Mouse (Mus musculus) midbrain, postnatal 0 days (tissue): ENCODE measurements at regions not wholly inside any gene's neighbourhood (a gene's known extent, or its start where the extent isn't known, plus 50 kb on each side); places are given as distances from the start of the nearest gene placed in this dataset.

Experiments
- ATAC-seq: fragments of 200-750 bp; cut with Nextera tagmentation; 2 replicates; pipeline ENCODE4 v1.8.0; 2017; ENCODE audit warnings: moderate number of reproducible peaks, mild to moderate bottlenecking, moderate TSS enrichment, moderate library complexity; ENCODE audit not compliant: low FRiP score
- DNase-seq: peaks from one replicate; pipeline ENCODE4 v3.0.0-alpha.2; 2015; ENCODE audit warnings: low spot score
- H3K27ac ChIP-seq: fragments of 300-500 bp; sonication (generic); 2 replicates; pipeline ENCODE4 v1.5.1; 2014; ENCODE audit warnings: low read depth, mild to moderate bottlenecking, low read length, mixed read lengths
- H3K27me3 ChIP-seq: fragments of 300-500 bp; sonication (generic); 2 replicates; pipeline ENCODE4 v1.6.1; 2014; ENCODE audit warnings: low read length, control low read depth, mixed read lengths; ENCODE audit not compliant: insufficient read depth
- H3K36me3 ChIP-seq: fragments of 300-500 bp; sonication (generic); 2 replicates; pipeline ENCODE4 v1.6.1; 2014; ENCODE audit warnings: low read length, control low read depth, mixed read lengths; ENCODE audit not compliant: insufficient read depth
- H3K4me1 ChIP-seq: fragments of 300-500 bp; sonication (generic); 2 replicates; pipeline ENCODE4 v1.6.1; 2014; ENCODE audit warnings: mild to moderate bottlenecking, control low read depth, antibody characterized with exemption, low read length, mixed read lengths; ENCODE audit not compliant: insufficient read depth
- H3K4me2 ChIP-seq: fragments of 300-500 bp; sonication (generic); 2 replicates; pipeline ENCODE4 v1.6.1; 2014; ENCODE audit warnings: low read depth, mild to moderate bottlenecking, low read length, mixed read lengths; ENCODE audit not compliant: poor library complexity, severe bottlenecking
- H3K4me3 ChIP-seq: fragments of 300-500 bp; sonication (generic); 2 replicates; pipeline ENCODE4 v1.5.1; 2014; ENCODE audit warnings: low read depth, mild to moderate bottlenecking, low read length, moderate library complexity
- H3K9ac ChIP-seq: fragments of 300-500 bp; sonication (generic); replicated peaks from 2 replicates; pipeline ENCODE4 v1.6.1; 2014; ENCODE audit warnings: mild to moderate bottlenecking, low read length, moderate library complexity, mixed read lengths; ENCODE audit not compliant: poor library complexity, severe bottlenecking
- H3K9me3 ChIP-seq: fragments of 300-500 bp; sonication (generic); 2 replicates; pipeline ENCODE4 v1.6.1; 2016; ENCODE audit warnings: low read length, control low read depth
- CTCF ChIP-seq: IDR thresholded peaks from 2 replicates; pipeline ENCODE4 v1.5.1; 2016; ENCODE audit warnings: antibody characterized with exemption, mild to moderate bottlenecking
- WGBS: fragments of 180-500 bp; shearing (Covaris S2); extraction: QIAGEN DNeasy Blood & Tissue Kit; methylation state at CpG from one replicate; pipeline ENCODE4 v1.1.7; 2014; 5-methylcytosine and 5-hydroxymethylcytosine counted together

GRCm38 (mm10) chr4:148356654-148357053, 68.9 kb upstream of the Disp3 start:
- Histone ChIP-seq H3K4me3 (no peak overlapping the region), H3K27me3 (no peaks in the 10 kb centered on the region), H3K4me1 (peaks cover 10% of the 10 kb centered on the region), H3K27ac (peak overlapping the region; percentile 47; the same call in 1 of the 2 replicates), H3K4me2 (no peak overlapping the region), H3K36me3 (no peaks in the 10 kb centered on the region), H3K9me3 (no peaks in the 10 kb centered on the region), H3K9ac (no peak overlapping the region)
- WGBS: 59% methylated on average over 3 of the region's 3 CpGs
- ATAC-seq: peak; percentile 60; the same call in 1 of the 2 replicates
- DNase-seq: peak; percentile 86
- no peak for TF ChIP-seq CTCF

- Histone ChIP-seq H3K4me1 (peaks cover 10% of the 10 kb centered on the region), H3K4me3 (no peak overlapping the region), H3K9me3 (no peaks in the 10 kb centered on the region), H3K4me2 (no peak overlapping the region), H3K9ac (no peak overlapping the region), H3K36me3 (no peaks in the 10 kb centered on the region), H3K27me3 (no peaks in the 10 kb centered on the region), H3K27ac (no peak overlapping the region)
- DNase-seq (peak; percentile 67), ATAC-seq (0 out of 2 replicates have a peak, but pooled peaks have one; percentile 33)
- 59% methylated on average over 3 of the region's 3 CpGs for WGBS
- TF ChIP-seq CTCF: no peak
Observed at GRCm38 (mm10) chr4:148353969-148354368, 66.2 kb upstream of the Disp3 start.

- ATAC-seq (no peak), DNase-seq (no peak)
- H3K9ac ChIP-seq: no peak overlapping the region
- peaks cover 10% of the 10 kb centered on the region for H3K4me1 ChIP-seq
- 94% methylated on average over 5 of the region's 5 CpGs for WGBS
- H3K9me3 ChIP-seq: no peaks in the 10 kb centered on the region
- peak; percentile 56 for TF ChIP-seq CTCF
- no peak overlapping the region for H3K4me2 ChIP-seq
- no peaks in the 10 kb centered on the region for H3K36me3 ChIP-seq
- no peaks in the 10 kb centered on the region for H3K27me3 ChIP-seq
- no peak overlapping the region for H3K4me3 ChIP-seq
- no peak overlapping the region for H3K27ac ChIP-seq
Observed at GRCm38 (mm10) chr4:148352690-148353089, 64.9 kb upstream of the Disp3 start.

GRCm38 (mm10) chr4:148341531-148342157, 53.9 kb upstream of the Disp3 start:
- Histone ChIP-seq H3K27ac (no peak overlapping the region), H3K36me3 (no peaks in the 10 kb centered on the region), H3K4me2 (no peak overlapping the region), H3K9ac (no peak overlapping the region), H3K4me1 (no peaks in the 10 kb centered on the region), H3K4me3 (no peak overlapping the region), H3K9me3 (no peaks in the 10 kb centered on the region), H3K27me3 (no peaks in the 10 kb centered on the region)
- ATAC-seq (no peak), DNase-seq (no peak)
- TF ChIP-seq CTCF: no peak
- WGBS: 77% methylated on average over 8 of the region's 8 CpGs

- ATAC-seq (no peak), DNase-seq (no peak)
- H3K4me3 ChIP-seq: no peak overlapping the region
- no peaks in the 10 kb centered on the region for H3K4me1 ChIP-seq
- H3K27me3 ChIP-seq: no peaks in the 10 kb centered on the region
- TF ChIP-seq CTCF: no peak
- H3K9ac ChIP-seq: no peak overlapping the region
- no peaks in the 10 kb centered on the region for H3K36me3 ChIP-seq
- H3K27ac ChIP-seq: no peak overlapping the region
- WGBS: 60% methylated on average over 9 of the region's 9 CpGs
- H3K4me2 ChIP-seq: no peak overlapping the region
- no peaks in the 10 kb centered on the region for H3K9me3 ChIP-seq
Observed at GRCm38 (mm10) chr4:148340342-148340741, 52.6 kb upstream of the Disp3 start.

- no peak overlapping the region for H3K4me2 ChIP-seq
- no peaks in the 10 kb centered on the region for H3K9me3 ChIP-seq
- no peak overlapping the region for H3K4me3 ChIP-seq
- DNase-seq (peak; percentile 55), ATAC-seq (0 out of 2 replicates have a peak, but pooled peaks have one; percentile 14)
- no peaks in the 10 kb centered on the region for H3K27me3 ChIP-seq
- WGBS: 60% methylated on average over 13 of the region's 13 CpGs
- H3K4me1 ChIP-seq: no peaks in the 10 kb centered on the region
- H3K27ac ChIP-seq: no peak overlapping the region
- H3K9ac ChIP-seq: no peak overlapping the region
- H3K36me3 ChIP-seq: no peaks in the 10 kb centered on the region
- TF ChIP-seq CTCF: peak; percentile 72
Observed at GRCm38 (mm10) chr4:148337890-148338880, 50.4 kb upstream of the Disp3 start.
